Mouse (Mus musculus): ENCODE measurements around the gene Krtap1-5. TPM values are rescaled to one million over a fixed set of nuclear protein-coding genes. Genes with fewer than 3 reads are reported as not detected.
"Not testable (repeated sequence)": the region's sequence is repeated elsewhere in the genome, so short reads cannot be mapped to it uniquely, and the experiment has no call there.

The Krtap1-5 gene
- not detected for total RNA-seq (2021)
- long read RNA-seq, experiment 1, result 0 reads
- long read RNA-seq, experiment 2, result 0 reads

DNA sequence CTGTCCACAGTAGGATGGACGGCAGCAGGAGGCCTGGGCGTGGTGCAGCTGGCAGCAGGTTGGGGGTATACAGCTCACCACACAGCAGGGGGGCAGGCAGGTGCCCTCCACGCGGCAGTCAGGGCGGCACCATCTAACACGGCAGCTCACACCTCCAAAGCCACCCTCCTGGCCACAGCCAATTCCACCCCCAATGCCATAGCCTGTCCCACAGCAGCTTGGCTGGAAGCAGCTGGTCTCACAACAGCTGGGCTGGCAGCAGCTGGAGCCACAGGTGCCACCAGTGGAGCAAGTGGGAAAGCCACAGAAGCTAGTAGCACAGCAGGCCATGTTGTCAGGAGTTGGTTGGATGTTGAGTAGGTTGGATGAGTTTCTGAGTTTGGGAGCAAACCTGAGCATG lies at the start of gene Krtap1-5:
Gene Krtap1-5, minus strand, starts transcription at position 381 of the 400 bp plus-strand sequence.
- intact Hi-C loops (cut with DNase I), result no loop called here
- DNase-seq, result no peak
- no peak within 1 kb of the TSS for H3K27ac ChIP-seq

DNA sequence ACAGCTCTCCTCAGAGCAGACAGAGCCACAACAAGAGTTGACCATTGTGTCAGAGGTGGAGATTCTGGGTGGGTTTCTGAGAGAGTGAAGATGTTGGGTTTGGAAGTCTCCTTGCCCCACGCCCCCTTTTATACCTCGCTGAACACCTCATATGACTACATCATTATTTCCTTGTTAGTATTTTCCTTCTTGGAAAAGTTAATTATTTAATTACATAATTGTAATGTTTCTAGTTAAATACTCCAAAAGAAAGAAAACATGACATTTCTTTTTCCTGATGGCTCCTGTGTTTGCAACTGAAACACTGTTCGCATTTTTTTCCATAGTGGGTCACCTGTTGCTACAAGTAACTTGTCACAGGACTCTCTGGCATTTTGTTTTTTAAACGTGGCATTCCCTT lies 47.3 kb upstream of the Krtap1-5 start, which contains the start of gene Krtap4-1:
Gene Krtap4-1, minus strand, starts transcription at position 101 of the 400 bp plus-strand sequence.
- DNase-seq, result no peak
- intact Hi-C loops (cut with DNase I), result no loop called here
- Histone ChIP-seq H3K27ac (no peak within 1 kb of the TSS), H3K4me3 (no peak within 1 kb of the TSS)
- TF ChIP-seq CTCF (IDR thresholded peaks at IDR 0.05), result no peak

More for the DNA sequence above, at the start of gene Krtap1-5:
- no peak within 1 kb of the TSS for H3K4me3 ChIP-seq
- TF ChIP-seq CTCF (IDR thresholded peaks at IDR 0.05), result no peak

GRCm38 (mm10) chr11:99620335-99620734 lies 39.5 kb upstream of the Krtap1-5 start, which contains the start of gene Gm11562:
Gene Gm11562, minus strand, starts transcription at chr11:99620435.
- H3K4me3 ChIP-seq, result no peak within 1 kb of the TSS
- no peak for TF ChIP-seq CTCF (IDR thresholded peaks at IDR 0.05)
- no peak within 1 kb of the TSS for H3K27ac ChIP-seq
- DNase-seq, result no peak
- intact Hi-C loops (cut with DNase I), result no loop called here

DNA sequence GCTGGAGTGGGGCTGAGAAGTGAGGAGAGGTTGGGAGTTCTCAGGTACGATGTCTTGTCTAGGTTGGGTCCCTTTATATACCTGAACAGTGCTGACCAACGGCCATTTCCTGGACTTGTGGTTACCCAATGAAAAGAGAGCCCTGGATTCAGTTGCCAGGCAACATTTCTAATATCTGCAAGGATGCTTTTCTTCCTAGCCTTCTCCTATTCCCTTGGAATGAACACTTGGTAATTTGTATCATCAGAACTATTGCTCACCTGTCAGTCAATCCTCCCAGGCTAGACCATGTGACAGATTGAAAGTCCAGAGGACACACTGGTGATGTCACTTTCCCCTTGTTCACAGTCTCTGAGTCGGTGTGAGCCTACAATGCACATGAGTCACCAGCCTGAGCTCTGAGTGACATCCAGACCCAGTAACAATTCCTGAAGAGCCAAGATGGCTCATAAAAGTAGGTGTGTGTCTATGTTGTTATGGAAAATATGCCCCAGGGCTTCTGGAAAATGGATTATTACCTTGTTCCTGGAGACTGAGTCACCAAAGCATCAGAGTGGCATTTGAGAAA lies 34.1 kb upstream of the Krtap1-5 start, which contains the start of gene Krtap2-4:
Gene Krtap2-4, minus strand, starts transcription at position 51 of the 568 bp plus-strand sequence.
- Histone ChIP-seq H3K27ac (no peak within 1 kb of the TSS), H3K4me3 (no peak within 1 kb of the TSS)
- TF ChIP-seq CTCF (IDR thresholded peaks at IDR 0.05), result no peak
- no peak for DNase-seq
- intact Hi-C loops (cut with DNase I), result no loop called here

GRCm38 (mm10) chr11:99610089-99610488 lies 29.3 kb upstream of the Krtap1-5 start, which contains the start of gene Gm11937:
Gene Gm11937, minus strand, starts transcription at chr11:99610189.
- H3K4me3 ChIP-seq; H3K27ac ChIP-seq; DNase-seq; intact Hi-C loops (cut with DNase I): not testable (repeated sequence)

GRCm38 (mm10) chr11:99609126-99609525 lies 28.3 kb upstream of the Krtap1-5 start:
- Histone ChIP-seq H3K4me3 (no peak overlapping the region), H3K27ac (no peak overlapping the region)
- no peak for TF ChIP-seq CTCF (IDR thresholded peaks at IDR 0.05)
- no peak for DNase-seq
- intact Hi-C loops (cut with DNase I), result no loop called here

DNA sequence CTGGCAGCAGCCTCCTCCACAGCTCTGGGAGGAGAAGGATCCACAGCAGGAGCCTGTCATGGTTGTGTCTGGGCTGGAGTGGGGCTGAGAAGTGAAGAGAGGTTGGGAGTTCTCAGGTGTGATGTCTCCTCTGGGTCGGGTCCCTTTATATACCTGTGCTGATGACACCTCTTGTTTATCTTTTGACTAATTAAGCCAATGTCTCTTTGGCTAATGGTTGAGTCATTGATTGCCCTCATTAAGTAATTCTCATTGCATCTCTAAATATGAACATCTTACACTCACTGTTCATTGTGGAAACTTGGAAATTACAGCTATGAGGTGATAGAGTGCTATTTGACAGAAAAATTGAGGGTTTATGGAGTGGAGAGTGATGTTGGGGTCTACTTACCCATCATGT lies 22.4 kb upstream of the Krtap1-5 start, which contains the start of gene Gm11938:
Gene Gm11938, minus strand, starts transcription at position 101 of the 400 bp plus-strand sequence.
- H3K27ac ChIP-seq; intact Hi-C loops (cut with DNase I); H3K4me3 ChIP-seq; DNase-seq: not testable (repeated sequence)

- H3K27ac ChIP-seq; DNase-seq; H3K4me3 ChIP-seq; intact Hi-C loops (cut with DNase I): not testable (repeated sequence)
Observed at GRCm38 (mm10) chr11:99597742-99598141, 16.9 kb upstream of the Krtap1-5 start, which contains the start of gene Krtap9-3. Gene Krtap9-3, minus strand, starts transcription at chr11:99598105.

GRCm38 (mm10) chr11:99590981-99591380 lies 10.2 kb upstream of the Krtap1-5 start, which contains the start of gene Krtap1-3:
Gene Krtap1-3, minus strand, starts transcription at chr11:99591339.
- DNase-seq, result no peak
- intact Hi-C loops (cut with DNase I), result no loop called here
- no peak for TF ChIP-seq CTCF (IDR thresholded peaks at IDR 0.05)
- Histone ChIP-seq H3K4me3 (no peak within 1 kb of the TSS), H3K27ac (no peak within 1 kb of the TSS)

- no peak for TF ChIP-seq CTCF (IDR thresholded peaks at IDR 0.05)
- no peak overlapping the region for H3K27ac ChIP-seq
- no peak for DNase-seq
- H3K4me3 ChIP-seq, result no peak overlapping the region
- intact Hi-C loops (cut with DNase I), result no loop called here
Observed at GRCm38 (mm10) chr11:99585096-99585495, 4.3 kb upstream of the Krtap1-5 start.

DNA sequence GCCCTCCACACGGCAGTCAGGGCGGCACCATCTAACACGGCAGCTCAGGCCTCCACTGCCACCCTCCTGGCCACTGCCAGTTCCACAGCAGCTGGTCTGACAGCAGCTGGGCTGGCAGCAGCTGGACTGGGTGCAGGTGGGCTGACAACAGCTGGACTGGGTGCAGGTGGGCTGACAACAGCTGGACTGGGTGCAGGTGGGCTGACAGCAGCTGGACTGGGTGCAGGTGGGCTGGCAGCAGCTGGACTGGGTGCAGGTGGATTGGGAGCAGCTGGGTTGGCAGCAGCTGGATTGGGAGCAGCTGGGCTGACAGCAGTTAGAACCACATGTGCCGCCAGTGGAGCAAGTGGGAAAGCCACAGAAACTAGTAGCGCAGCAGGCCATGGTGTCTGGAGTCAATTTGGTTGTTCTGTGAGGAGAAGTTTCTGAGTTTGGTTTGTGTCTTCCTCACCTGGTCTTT lies 2.5 kb upstream of the Krtap1-5 start, which contains the start of gene Krtap1-4:
Gene Krtap1-4, minus strand, starts transcription at position 410 of the 460 bp plus-strand sequence.
- intact Hi-C loops (cut with DNase I), result no loop called here
- TF ChIP-seq CTCF (IDR thresholded peaks at IDR 0.05), result no peak
- Histone ChIP-seq H3K27ac (no peak within 1 kb of the TSS), H3K4me3 (no peak within 1 kb of the TSS)
- DNase-seq, result no peak

- TF ChIP-seq CTCF (IDR thresholded peaks at IDR 0.05), result no peak
- Histone ChIP-seq H3K4me3 (no peak overlapping the region), H3K27ac (no peak overlapping the region)
- intact Hi-C loops (cut with DNase I), result no loop called here
- DNase-seq, result no peak
Observed at GRCm38 (mm10) chr11:99581564-99581963, 748 bp upstream of the Krtap1-5 start.

GRCm38 (mm10) chr11:99581051-99581450 lies 235 bp upstream of the Krtap1-5 start:
- TF ChIP-seq CTCF (IDR thresholded peaks at IDR 0.05), result no peak
- H3K27ac ChIP-seq, result no peak overlapping the region
- intact Hi-C loops (cut with DNase I), result no loop called here

More at GRCm38 (mm10) chr11:99581051-99581450, 235 bp upstream of the Krtap1-5 start:
- H3K4me3 ChIP-seq, result no peak overlapping the region
- DNase-seq, result no peak

Data from gastrocnemius, adult 2 months (tissue).